Mouse (Mus musculus): ENCODE results near the gene Gpr180. TPM values are rescaled to one million over a fixed set of nuclear protein-coding genes. Genes with fewer than 3 reads are reported as not detected.
A peak's percentile ranks its signal among the peaks of the same experiment; 100 is the strongest.
"Not testable (repeated sequence)": the region's sequence is repeated elsewhere in the genome, so short reads cannot be mapped to it uniquely, and the experiment has no call there.

Gene Gpr180
- polyA plus RNA-seq, 1 experiment from 2014 or later = 13.4 TPM

- DNase-seq (peak; percentile 27), ATAC-seq (peak; percentile 33; the same call in 1 of the 2 replicates)
- no peaks in the 10 kb centered on the region for H3K27me3 ChIP-seq (ENCODE audit: insufficient read depth, low read length)
- no peaks in the 10 kb centered on the region for H3K36me3 ChIP-seq (replicated peaks; ENCODE audit: insufficient read depth, low read length)
- H3K4me1 ChIP-seq (ENCODE audit: insufficient read depth) = no peaks in the 10 kb centered on the region
- 66% methylated on average over 14 of the region's 14 CpGs for WGBS (ENCODE audit: insufficient replicate concordance)
- TF ChIP-seq EP300 (IDR thresholded peaks at IDR 0.05; ENCODE audit: low read depth) = no peak
- TF ChIP-seq CTCF (IDR thresholded peaks at IDR 0.05; ENCODE audit: low read depth) = no peak
- H3K9ac ChIP-seq (replicated peaks) = no peak overlapping the region
- H3K9me3 ChIP-seq (ENCODE audit: low read length) = peaks cover 2% of the 10 kb centered on the region; the same call in 1 of the 2 replicates
- H3K27ac ChIP-seq (ENCODE audit: low read depth) = no peak overlapping the region
- peak overlapping the region; percentile 24; the same call in 1 of the 2 replicates for H3K4me2 ChIP-seq (ENCODE audit: low read depth, low read length)
- H3K4me3 ChIP-seq (ENCODE audit: low read depth, low read length) = no peak overlapping the region
Measured at GRCm38 (mm10) chr14:118101227-118101990, 35.5 kb upstream of the Gpr180 start.

GRCm38 (mm10) chr14:118107479-118107878 lies 29.5 kb upstream of the Gpr180 start:
- ATAC-seq = not testable (repeated sequence)
- 75% methylated on average over 2 of the region's 2 CpGs for WGBS (ENCODE audit: insufficient replicate concordance)
- peaks cover 11% of the 10 kb centered on the region; the same call in 1 of the 2 replicates for H3K36me3 ChIP-seq (replicated peaks; ENCODE audit: insufficient read depth, low read length)

GRCm38 (mm10) chr14:118113116-118113515 lies 23.8 kb upstream of the Gpr180 start:
- H3K4me3 ChIP-seq (ENCODE audit: low read depth, low read length) = no peak overlapping the region
- no peak overlapping the region for H3K27ac ChIP-seq (ENCODE audit: low read depth)
- H3K4me2 ChIP-seq (ENCODE audit: low read depth, low read length) = no peak overlapping the region
- H3K27me3 ChIP-seq (ENCODE audit: insufficient read depth, low read length) = no peaks in the 10 kb centered on the region
- H3K9me3 ChIP-seq (ENCODE audit: low read length) = no peaks in the 10 kb centered on the region
- H3K4me1 ChIP-seq (ENCODE audit: insufficient read depth) = no peaks in the 10 kb centered on the region
- ATAC-seq (no peak), DNase-seq (no peak)
- no peak for TF ChIP-seq EP300 (IDR thresholded peaks at IDR 0.05; ENCODE audit: low read depth)
- no peak for TF ChIP-seq CTCF (IDR thresholded peaks at IDR 0.05; ENCODE audit: low read depth)
- peaks cover 60% of the 10 kb centered on the region for H3K36me3 ChIP-seq (replicated peaks; ENCODE audit: insufficient read depth, low read length)
- 86% methylated on average over 6 of the region's 6 CpGs for whole genome bisulfite sequencing (ENCODE audit: insufficient replicate concordance)
- no peak overlapping the region for H3K9ac ChIP-seq (replicated peaks)

More at GRCm38 (mm10) chr14:118107479-118107878, 29.5 kb upstream of the Gpr180 start:
- not testable (repeated sequence) for H3K4me3 ChIP-seq (ENCODE audit: low read depth, low read length); H3K4me2 ChIP-seq (ENCODE audit: low read depth, low read length); H3K4me1 ChIP-seq (ENCODE audit: insufficient read depth); DNase-seq; H3K9ac ChIP-seq (replicated peaks); H3K9me3 ChIP-seq (ENCODE audit: low read length); H3K27ac ChIP-seq (ENCODE audit: low read depth); H3K27me3 ChIP-seq (ENCODE audit: insufficient read depth, low read length)

- H3K36me3 ChIP-seq (replicated peaks; ENCODE audit: insufficient read depth, low read length) = peaks cover 42% of the 10 kb centered on the region
- WGBS (ENCODE audit: insufficient replicate concordance) = 43% methylated on average over 5 of the region's 5 CpGs
Measured at GRCm38 (mm10) chr14:118124129-118124528, 12.8 kb upstream of the Gpr180 start.

GRCm38 (mm10) chr14:118124771-118125170 lies 12.2 kb upstream of the Gpr180 start:
- Histone ChIP-seq H3K27ac (ENCODE audit: low read depth) (no peak overlapping the region), H3K36me3 (replicated peaks; ENCODE audit: insufficient read depth, low read length) (peaks cover 37% of the 10 kb centered on the region), H3K9ac (replicated peaks) (no peak overlapping the region), H3K4me2 (ENCODE audit: low read depth, low read length) (no peak overlapping the region), H3K4me1 (ENCODE audit: insufficient read depth) (0 out of 2 replicates have a peak, but pooled peaks cover 6% of the 10 kb centered on the region), H3K27me3 (ENCODE audit: insufficient read depth, low read length) (no peaks in the 10 kb centered on the region), H3K4me3 (ENCODE audit: low read depth, low read length) (no peak overlapping the region), H3K9me3 (ENCODE audit: low read length) (no peaks in the 10 kb centered on the region)
- no peak for TF ChIP-seq EP300 (IDR thresholded peaks at IDR 0.05; ENCODE audit: low read depth)
- no peak for TF ChIP-seq CTCF (IDR thresholded peaks at IDR 0.05; ENCODE audit: low read depth)
- DNase-seq = no peak
- 79% methylated on average over 4 of the region's 4 CpGs for WGBS (ENCODE audit: insufficient replicate concordance)
- ATAC-seq = no peak

More at GRCm38 (mm10) chr14:118124129-118124528, 12.8 kb upstream of the Gpr180 start:
- Histone ChIP-seq H3K27ac (ENCODE audit: low read depth) (no peak overlapping the region), H3K27me3 (ENCODE audit: insufficient read depth, low read length) (no peaks in the 10 kb centered on the region), H3K4me3 (ENCODE audit: low read depth, low read length) (no peak overlapping the region), H3K4me1 (ENCODE audit: insufficient read depth) (0 out of 2 replicates have a peak, but pooled peaks cover 6% of the 10 kb centered on the region), H3K4me2 (ENCODE audit: low read depth, low read length) (no peak overlapping the region), H3K9ac (replicated peaks) (no peak overlapping the region), H3K9me3 (ENCODE audit: low read length) (no peaks in the 10 kb centered on the region)
- DNase-seq (no peak), ATAC-seq (no peak)
- TF ChIP-seq EP300 (IDR thresholded peaks at IDR 0.05; ENCODE audit: low read depth) (no peak), CTCF (IDR thresholded peaks at IDR 0.05; ENCODE audit: low read depth) (no peak)

GRCm38 (mm10) chr14:118126301-118126700 lies 10.7 kb upstream of the Gpr180 start:
- ATAC-seq (no peak), DNase-seq (no peak)
- Histone ChIP-seq H3K36me3 (replicated peaks; ENCODE audit: insufficient read depth, low read length) (peaks cover 27% of the 10 kb centered on the region), H3K9me3 (ENCODE audit: low read length) (no peaks in the 10 kb centered on the region), H3K27ac (ENCODE audit: low read depth) (no peak overlapping the region), H3K4me2 (ENCODE audit: low read depth, low read length) (no peak overlapping the region), H3K9ac (replicated peaks) (no peak overlapping the region), H3K4me3 (ENCODE audit: low read depth, low read length) (no peak overlapping the region), H3K27me3 (ENCODE audit: insufficient read depth, low read length) (no peaks in the 10 kb centered on the region), H3K4me1 (ENCODE audit: insufficient read depth) (peaks cover 8% of the 10 kb centered on the region)
- TF ChIP-seq CTCF (IDR thresholded peaks at IDR 0.05; ENCODE audit: low read depth) (no peak), EP300 (IDR thresholded peaks at IDR 0.05; ENCODE audit: low read depth) (no peak)
- 81% methylated on average over 5 of the region's 5 CpGs for WGBS (ENCODE audit: insufficient replicate concordance)

All from liver, postnatal 0 days (tissue).